Mouse (Mus musculus) ES-Bruce4 (cell line): ENCODE results near the gene Hdac9.

ENCODE experiments used
- CTCF ChIP-seq: IDR thresholded peaks from one replicate; pipeline ENCODE4 v1.8.1; 2011; ENCODE audit warnings: low read depth, low read length
- EP300 ChIP-seq: IDR thresholded peaks from 2 replicates; pipeline ENCODE4 v1.6.1; 2011; ENCODE audit warnings: low read depth, low read length; ENCODE audit not compliant: insufficient read depth

- no peak for TF ChIP-seq CTCF
- TF ChIP-seq EP300: no peak
Measured at GRCm38 (mm10) chr12:34871028-34871427, 45.9 kb downstream of the Hdac9 start.
